Mouse (Mus musculus): ENCODE data around the gene 6030458C11Rik.
"Not testable (repeated sequence)": the region's sequence is repeated elsewhere in the genome, so short reads cannot be mapped to it uniquely, and the experiment has no call there.

6030458C11Rik gene

DNA sequence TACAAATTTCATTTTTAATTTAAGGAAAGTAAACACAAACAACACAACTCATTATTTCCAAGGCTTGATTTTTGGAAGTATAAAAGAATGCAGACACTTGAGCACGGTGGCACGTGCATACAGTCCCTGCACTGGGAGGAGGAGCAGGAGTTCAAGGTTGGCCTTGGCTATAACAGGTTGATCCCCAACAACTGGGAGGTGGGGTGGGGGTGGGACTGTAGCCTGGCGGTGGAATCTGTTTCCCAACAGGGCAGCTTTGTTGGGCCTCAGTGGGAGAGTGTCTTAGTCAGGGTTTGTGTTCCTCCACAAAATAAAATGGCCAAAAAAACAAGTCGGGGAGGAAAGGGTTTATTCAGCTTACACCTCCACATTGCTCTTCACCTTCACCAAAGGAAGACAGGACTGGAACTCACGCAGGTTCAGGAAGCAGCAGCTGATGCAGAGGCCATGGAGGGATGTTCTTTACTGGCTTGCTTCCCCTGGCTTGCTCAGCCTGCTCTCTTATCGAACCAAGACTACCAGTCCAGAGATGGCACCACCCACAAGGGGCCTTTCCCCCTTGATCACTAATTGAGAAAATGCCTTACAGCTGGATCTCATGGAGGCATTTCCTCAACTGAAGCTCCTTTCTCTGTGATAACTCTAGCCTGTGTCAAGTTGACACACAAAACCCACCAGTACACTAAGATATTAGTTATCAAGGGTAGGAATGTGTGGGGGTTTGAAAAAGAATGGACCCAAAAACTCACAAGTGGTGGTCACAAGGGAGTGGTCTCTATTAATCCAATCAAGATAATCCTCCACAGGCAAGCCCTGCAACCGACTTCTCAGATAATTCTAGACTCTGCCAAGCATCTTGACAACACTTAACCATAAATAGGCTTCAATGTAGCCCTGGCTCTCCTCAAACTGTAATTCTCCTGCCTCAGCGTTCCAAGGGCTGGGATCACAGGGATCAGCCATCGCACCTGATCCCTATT is 1.7 kb downstream of the 6030458C11Rik start:
- no peak for DNase-seq (ENCODE audit: low spot score)

DNA sequence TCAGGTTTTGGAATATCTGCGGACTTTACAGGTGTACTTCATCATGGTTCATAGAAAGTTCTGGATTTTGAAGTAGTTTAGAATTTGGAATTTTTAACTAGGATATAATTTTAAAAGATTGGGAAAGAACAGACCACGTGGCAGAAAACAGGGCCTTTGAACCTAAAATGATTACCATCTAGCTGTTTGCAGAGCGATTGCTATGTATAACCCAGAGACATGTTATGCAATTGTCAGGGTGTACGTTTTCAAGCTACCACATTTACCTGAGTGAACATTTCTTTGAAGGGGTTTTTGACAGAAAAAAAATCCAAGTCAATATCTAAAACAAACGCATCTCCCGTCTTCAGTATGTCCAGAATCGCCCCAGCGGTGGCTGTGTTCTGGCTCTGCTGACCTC is 6.9 kb downstream of the 6030458C11Rik start:
- no peak for DNase-seq (ENCODE audit: low spot score)

DNA sequence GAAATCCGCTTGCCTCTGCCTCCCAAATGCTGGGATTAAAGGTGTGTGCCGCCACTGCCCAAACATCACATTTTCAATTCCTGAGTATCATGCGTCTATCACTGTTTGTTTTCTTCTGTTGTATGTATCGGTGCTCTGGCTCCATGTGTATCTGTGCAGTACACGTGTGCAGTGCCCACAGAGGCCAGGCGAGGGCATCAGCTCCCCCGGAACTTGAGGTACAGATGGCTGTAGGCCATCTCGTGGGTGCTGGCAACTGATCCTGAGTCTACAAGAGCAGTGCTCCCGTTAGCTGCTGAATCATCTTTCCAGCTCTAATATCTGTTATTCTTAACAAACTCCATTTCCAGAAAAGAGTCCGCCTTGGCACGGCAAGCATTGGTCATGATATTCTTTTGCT is 11.8 kb downstream of the 6030458C11Rik start:
- no peak for DNase-seq (ENCODE audit: low spot score)

DNA sequence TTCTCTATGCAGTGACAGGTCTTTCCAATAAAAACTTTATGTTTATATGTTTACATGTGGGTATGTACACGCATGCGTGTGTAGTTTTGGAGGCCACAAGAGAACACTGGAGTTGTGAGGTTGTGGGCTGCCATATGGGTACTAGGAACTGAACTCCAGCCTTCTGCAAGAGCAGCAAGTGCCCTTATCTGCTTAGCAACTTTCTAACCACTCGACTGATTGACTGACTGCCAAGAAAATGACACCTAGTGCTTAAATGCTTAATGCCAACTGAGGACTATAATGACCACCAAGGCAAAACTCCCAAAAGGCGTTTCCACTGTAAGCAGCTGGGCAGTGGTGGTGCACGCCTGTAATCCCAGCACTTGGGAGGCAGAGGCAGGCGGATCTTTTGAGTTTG is 15.1 kb downstream of the 6030458C11Rik start:
- no peak for DNase-seq (ENCODE audit: low spot score)

DNA sequence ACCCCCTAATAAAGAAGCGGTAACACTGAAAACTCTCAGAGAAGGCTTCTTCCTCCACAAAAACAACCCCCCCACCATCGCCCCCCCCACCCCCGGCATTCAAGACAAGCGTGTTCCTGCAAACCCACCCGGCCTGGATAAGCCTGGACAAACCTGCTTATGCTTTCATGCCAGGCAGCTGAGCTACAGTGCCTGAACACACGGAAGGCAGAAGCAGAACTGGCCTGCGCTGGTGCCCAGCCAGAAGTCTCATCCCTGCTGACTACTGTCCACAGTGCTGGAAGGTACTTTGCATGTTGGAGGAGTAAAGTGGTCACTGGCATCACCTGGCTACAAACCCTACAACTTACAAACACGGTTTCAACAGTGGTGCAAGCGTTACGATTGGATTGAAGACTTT is 17.4 kb downstream of the 6030458C11Rik start:
- no peak for DNase-seq (ENCODE audit: low spot score)

DNA sequence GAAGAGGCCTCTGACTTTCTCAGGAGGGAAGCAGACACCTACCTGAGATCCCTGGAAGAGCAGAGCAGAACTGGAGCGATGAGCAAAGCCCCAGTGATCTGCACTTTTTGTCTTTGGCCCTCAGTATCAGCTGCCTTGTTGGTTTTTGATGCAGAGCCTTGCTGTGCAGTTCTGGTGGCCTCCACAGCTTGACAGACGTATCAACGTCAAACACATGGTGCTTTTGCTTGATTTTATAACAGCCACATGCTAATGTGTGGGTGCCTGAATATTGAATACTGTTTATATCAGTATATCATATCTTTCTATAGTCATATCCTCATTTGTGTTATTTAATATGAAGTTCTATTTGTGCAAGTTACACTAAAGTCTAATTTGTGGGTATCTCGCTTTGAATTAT is 19.4 kb downstream of the 6030458C11Rik start:
- no peak for DNase-seq (ENCODE audit: low spot score)

DNA sequence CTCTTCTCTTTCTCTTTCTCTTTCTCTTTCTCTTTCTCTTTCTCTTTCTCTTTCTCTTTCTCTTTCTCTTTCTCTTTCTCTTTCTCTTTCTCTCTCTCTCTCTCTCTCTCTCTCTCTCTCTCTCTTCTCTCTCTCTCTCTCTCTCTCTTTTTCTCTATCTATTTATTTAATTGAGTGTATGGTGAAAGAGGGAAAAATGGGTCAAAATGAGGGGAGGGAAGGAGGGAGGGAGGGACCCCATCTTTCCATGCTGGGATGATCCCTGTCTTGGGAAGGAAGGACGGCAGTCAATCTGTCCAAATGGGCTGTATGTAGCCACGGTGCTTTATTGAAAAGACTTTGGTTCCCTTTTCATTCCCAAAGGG is 23.3 kb downstream of the 6030458C11Rik start:
- not testable (repeated sequence) for DNase-seq (ENCODE audit: low spot score)

DNA sequence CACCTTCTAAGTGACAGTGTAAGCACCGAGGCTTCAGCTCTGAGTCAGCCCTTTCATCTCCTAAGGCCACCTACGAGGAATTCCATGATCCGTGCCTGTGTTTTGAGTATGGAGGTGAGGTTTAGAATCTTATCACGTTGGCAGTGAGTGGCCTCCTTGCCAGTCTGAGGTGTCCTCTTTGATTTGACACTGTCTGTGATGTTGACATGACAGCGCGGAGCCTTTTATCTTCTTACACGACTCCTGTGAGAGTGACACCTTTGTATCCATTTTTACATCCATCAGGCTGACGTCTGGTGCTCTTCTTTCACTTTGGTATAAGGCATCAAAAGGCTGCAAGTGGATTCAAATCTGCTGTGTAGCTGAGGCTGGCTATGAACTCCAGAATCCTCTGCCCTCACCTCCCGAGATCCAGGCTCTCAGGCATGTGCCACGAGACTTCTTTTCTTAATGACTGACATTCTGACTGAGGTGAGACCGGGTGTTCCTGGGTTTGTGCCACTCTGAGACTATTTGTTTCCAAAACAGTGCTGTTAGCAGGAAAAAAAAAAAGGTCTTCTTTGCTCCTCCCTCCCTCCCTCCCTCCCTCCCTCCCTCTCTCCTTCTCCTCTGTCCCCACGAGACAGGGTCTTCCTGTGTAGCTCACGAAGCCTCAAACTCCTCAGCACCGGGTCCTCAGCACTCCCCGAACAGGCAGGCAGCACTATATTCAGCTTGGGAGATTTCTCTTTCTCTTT is 23.9 kb downstream of the 6030458C11Rik start:
- no peak for DNase-seq (ENCODE audit: low spot score)

DNA sequence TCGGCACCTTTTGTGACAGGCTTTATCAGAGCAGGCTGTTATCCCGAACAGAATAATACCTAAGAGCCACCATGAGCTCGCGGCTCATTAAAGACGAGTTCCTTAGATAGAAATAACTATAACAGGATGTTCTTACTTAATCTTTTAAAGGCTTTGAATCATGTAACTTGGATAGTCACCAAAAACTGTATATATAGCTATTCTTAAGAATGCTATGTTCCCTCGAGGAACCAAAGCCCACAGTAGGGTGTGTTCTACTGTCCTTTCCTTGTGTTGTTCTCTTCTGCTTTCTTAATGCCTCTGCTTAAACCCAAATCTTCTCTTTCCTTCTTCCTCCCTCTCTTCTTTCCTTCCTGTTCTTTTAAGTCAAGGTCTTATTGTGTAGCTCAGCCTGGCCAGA is 26.4 kb downstream of the 6030458C11Rik start:
- DNase-seq (ENCODE audit: low spot score): no peak

DNA sequence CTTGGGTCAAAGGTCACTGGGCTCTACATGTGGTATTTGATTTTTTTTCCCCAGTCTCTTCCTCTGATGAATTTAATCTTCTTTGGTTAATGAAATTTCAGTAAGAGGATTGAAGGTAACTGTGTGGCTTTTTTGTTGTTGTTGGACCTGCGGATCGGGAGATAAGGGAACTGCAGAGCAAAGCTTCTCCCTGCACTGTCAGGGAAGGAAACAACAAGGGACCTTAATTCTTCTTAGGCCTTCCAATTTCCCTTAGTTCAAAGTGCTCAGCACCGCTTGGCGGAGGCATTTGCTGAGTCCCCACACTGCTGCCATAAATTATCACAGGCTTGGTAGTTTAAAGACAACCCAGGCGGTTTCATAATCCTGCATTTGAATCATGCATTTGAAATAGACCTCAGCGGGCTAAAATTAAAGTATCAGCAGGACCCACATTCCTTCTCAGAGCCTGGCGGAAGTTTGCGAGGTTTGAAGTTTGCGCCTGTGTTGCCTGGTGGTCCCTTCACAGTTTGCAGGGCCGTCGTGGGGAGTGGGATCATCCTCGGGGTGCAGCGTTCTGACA is 28.5 kb downstream of the 6030458C11Rik start:
- no peak for DNase-seq (ENCODE audit: low spot score)

DNA sequence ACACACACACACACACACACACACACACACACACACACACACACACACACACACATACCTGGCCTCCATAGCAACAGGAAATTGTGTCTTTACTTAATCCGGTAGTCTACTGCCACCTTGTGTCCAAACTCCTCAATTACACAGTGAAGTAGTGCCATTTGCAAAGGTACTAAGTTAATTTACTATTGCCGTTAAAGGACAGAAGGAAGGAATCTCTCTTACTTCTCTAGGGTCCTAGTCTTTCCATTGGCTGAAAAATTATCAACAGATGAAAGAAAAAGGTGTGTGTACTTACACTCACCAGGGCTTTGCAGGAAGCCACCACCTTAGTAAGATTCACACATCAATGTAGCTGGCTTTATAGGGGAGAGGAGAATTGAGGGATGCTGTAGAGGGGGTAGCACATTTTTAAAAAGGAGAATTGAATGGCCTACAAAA is 29.0 kb downstream of the 6030458C11Rik start:
- DNase-seq (ENCODE audit: low spot score): peak; percentile 84

DNA sequence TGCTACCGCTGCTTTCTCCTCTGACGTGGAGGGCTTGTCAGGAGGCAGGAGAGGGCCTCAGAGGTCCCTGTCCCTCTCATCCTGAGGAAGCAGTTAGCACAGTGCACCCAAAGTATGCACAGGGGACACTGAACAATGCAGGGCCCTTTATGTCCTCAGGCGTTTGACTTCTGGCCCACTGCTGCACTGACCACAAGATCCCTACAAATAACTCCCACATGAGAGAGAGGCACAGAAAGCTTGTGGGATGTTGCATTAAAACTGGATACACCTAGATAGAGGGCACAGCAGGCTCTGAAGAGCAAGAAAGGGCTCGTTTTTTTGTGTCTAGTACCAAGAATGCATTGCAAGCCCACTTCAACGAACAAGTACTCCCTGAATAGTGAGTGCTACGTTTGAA is 30.1 kb downstream of the 6030458C11Rik start:
- DNase-seq (ENCODE audit: low spot score): no peak

DNA sequence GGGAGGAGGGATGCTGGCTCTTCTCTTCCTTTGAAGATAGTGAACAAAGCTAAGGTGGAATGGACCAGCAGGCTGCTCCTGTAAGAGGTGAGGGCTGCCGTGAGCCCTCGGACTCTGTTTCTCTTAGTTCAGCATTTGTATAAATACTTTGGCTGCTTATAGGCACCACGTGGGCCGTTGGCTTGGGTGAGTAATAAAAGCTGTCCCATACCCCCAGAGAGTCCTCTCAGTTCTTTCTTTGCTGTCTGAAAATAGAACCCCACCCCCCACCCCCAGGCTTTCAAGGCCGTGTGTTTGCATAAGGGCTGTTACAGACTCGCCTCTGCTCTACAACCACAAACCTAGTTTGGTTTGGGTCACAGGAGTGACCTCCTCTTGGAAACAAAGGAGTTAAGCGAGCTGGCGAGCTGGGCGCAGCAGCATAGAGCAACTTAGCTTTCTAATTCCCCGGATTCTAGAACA is 35.0 kb downstream of the 6030458C11Rik start:
- DNase-seq (ENCODE audit: low spot score): no peak

DNA sequence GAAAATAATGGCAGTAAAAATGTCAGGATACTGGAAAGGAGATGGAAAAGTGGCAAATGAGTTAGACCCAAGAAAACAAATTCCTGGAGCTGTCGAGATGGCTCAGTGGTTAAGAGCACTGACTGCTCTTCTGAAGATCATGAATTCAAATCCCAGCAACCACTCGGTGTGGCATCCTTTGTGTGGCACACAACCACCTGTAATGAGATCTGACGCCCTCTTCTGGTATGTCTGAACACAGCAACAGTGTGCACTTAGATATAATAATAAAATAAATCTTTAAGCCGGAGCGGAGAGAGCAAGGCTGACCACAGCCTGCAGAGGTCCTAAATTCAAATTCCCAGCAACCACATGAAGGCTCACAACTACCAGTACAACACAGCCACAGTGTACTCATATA is 35.9 kb downstream of the 6030458C11Rik start:
- no peak for DNase-seq (ENCODE audit: low spot score)

DNA sequence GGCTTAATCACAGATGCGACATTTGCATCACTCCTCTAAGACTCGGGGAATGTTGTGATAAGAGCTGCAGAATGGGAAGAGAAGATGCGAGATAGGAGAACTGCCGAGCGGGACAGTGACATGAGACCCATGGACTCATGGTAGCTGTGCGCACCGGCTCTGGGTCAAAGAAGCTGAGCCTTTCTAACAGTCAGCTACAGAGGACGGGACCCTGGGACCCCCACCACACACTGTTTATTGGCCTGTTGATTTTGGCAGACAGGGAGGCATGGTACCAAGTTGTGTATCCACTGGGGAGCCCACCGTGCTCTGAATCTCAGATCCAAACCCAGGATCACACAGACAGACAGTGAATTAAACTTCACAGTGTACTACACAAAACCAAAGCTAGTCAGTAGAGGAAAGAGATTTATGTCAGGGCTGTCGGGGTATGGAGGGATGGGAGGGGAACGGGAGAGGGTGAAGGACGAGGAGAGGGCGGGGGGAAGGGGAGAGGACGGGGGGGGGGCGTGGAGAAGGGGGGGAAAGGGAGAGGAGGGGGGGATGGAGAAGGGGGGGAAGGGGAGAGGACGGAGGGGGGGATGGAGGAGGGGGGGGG is 42.6 kb downstream of the 6030458C11Rik start:
- DNase-seq (ENCODE audit: low spot score): no peak

DNA sequence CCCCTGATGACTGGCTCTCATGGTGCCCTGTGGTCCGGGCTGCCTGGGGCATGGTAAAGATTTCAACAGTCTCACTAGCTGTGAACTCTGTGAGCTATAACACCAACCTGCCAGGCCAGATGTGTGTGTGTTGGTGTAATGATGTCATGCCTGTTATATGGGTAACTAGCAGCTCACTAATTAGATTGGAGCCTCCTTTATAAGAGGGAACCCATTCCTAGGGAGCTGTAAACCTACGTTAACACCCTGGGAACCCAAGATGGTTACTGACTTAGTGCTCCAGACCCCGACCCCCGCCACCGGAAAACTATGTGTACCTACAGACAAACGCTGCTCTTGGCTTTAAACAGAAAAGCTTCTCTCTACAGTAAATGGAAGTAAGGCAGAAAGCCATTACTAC is 43.2 kb downstream of the 6030458C11Rik start:
- DNase-seq (ENCODE audit: low spot score): no peak

DNA sequence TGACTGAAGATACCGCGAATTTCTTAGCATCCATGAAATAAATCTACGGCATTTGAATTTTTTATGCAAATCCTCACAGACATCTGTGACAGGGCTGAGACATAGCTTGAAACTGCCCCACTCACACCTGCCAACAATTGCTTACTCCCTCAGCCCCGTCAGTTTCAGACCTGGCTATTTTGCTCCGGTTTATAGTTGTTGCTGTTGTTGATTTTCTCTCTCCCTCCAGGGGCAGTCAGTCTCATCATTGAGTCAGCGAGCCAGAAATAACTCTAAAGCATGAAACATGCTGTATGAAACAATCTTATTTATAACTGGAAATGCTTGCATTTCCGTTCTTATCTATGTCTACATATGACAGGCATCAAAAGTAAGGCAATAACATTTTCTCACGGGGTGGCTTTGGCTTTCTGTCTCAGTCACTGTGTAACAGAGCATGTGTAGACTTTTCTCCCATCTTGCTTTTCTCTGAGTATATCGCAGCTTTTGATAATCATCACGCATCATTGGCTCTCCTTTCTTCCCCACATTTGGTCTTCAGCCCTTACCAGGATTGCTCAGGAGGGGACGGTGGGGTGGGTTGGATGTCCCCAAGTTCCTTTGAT is 50.2 kb downstream of the 6030458C11Rik start:
- no peak for DNase-seq (ENCODE audit: low spot score)

DNA sequence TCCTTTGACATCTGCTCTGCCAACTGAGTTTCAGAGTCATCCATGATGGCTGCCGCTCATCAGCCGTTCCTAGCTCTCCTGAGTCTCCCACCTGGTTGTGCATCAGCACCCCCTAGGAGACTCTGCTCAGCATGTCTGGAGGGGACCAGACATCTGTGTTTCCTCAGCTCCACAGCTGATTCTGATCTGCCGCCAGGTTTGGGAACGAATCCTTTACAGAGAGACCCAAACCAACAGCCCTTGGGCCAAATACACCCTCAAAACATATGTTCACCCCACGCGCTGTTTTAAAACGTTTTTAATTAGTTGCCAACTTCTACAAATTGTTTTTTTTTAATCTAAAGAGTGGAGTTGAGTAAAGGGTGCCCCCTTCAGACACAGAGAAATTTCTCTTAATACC is 53.5 kb downstream of the 6030458C11Rik start:
- DNase-seq (ENCODE audit: low spot score): peak; percentile 63

DNA sequence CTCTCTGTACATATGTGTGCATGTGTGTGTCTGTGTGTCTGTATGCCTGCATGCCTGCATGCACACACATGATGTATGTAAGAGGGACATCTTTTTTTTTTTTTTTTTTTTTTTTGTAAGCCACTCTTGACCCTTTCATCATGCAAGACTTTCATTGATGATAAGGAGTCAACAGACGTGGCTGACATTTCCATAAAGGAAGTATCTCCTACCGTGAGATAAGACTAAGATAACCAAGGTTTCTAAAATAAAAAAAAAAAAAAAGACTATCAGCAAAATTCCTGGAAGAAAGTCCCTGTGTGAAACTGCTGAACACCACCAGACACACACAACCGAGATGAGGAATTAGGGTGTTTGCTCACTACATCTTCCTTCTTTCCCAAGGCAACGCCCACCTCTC is 57.6 kb downstream of the 6030458C11Rik start:
- no peak for DNase-seq (ENCODE audit: low spot score)

DNA sequence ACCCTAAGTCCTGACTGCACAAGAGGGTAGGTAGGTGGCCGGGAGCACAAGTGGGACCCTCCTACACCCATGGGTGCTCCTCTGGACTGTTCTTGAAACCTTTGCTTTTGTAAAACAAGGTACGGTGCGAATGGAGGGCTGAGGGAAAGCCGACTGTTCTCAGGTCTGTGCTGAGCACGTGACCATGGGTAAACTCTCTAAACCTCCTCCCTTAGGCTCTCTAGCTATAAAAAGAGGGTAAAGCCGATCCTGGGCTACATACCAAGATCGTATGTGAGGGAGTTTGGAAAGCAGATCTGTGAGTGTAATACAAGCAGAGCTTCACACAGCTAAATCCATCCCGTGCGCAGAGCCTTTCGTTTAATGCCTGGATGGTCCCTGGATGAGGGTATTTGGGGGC is 61.3 kb downstream of the 6030458C11Rik start:
- no peak for DNase-seq (ENCODE audit: low spot score)

DNA sequence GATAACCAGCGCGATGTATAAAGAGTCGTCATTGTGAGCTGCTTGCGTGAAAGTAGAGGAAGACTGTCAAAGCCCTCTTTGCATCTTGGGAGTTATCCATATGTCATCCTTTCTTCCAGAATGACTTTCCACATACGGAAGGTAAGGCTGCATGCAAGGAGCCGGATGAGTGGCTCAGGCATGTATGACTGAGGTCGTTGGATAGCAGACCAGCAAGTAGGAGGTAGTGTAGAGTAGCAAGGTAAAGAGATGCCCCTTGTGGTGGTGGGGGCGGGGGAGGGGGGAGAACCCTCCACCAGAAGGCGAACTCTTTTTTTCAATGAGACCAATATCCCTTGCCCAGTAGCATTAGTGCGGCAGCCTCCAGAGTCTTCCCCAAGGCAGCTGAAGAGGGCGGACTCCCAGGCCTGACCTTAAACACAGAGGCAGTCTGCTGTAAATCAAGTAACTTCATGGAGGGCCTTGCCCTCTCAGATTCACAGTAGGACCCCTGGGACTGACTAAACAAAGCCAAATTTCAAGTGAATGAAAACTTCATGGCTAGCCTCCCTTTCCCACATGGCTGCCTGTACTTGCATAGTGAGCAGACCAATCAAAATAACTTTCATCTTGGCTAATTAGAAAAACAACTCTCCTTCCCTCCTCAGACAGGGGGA is 62.1 kb downstream of the 6030458C11Rik start:
- DNase-seq (ENCODE audit: low spot score): no peak

Data from layer of hippocampus, adult 11-12 months (tissue).